Mouse (Mus musculus): ENCODE measurements at regions not wholly inside any gene's neighbourhood (a gene's known extent, or its start where the extent isn't known, plus 50 kb on each side); places are given as distances from the start of the nearest gene placed in this dataset.

GRCm38 (mm10) chr2:28349911-28350310 lies 96.7 kb upstream of the Ppp1r26 start:
- no peak for DNase-seq (ENCODE audit: low read depth, low spot score)

- no peak for DNase-seq (ENCODE audit: low read depth, low spot score)
These were observed 95.2 kb upstream of the Ppp1r26 start for GRCm38 (mm10) chr2:28351445-28351844.

DNA sequence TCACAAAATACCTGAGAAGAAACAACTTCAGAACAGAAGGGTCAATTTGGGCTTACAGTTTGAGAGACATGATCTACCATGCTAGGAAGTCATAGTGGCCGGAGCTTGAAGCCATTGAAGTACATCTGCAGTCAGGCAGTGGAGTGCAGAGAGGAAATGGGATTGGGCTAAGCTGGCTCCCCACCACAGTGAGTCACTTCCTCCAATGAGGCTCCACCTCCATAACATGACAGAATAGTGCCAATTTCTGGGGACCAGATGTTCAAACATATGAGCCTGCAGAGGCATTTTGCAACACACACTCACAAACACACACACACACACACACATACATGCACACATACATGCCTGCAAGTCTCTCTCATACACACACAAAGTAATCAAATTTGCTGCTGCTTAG lies 93.7 kb upstream of the Ppp1r26 start:
- peak; percentile 43 for DNase-seq (ENCODE audit: low read depth, low spot score)

DNA sequence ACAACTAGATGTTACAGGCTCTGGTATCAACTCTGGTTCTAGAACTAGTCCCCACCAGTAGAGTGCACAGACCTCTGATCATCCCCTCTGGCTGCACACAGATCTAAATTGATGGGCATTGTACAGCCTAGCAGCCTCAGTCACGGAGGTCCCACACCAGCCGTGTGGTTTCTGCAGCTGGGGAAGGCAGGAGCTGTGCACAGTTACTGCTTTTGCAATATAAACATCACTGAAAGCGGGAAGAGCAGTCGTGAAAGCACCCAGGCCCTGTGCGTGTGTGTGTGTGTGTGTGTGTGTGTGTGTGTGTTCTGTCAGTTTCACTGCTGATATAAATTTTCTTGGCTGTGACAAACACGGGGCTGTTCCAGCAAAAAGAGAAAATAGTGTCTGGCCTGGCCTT lies 84.4 kb upstream of the Ppp1r26 start:
- no peak for DNase-seq (ENCODE audit: low read depth, low spot score)

DNA sequence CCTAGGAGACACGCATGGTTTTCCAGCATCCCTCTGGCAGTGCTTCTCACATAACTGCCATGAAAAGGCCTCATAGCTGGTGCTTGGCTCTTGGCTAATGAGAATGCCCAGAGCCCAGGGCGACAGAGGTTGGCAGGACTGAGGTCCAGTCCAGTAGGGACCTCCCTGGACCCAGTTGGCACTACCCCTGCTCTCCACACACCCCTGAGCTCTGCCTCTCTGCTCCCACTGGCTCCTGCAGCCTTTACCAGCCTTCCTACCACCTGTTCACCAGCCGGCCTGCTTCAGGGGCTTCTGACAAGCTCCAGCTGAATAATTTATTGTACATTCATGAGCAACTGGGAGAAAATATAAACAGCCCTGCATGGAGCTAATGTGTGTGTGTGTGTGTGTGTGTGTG lies 82.0 kb upstream of the Ppp1r26 start:
- no peak for DNase-seq (ENCODE audit: low read depth, low spot score)

- DNase-seq (ENCODE audit: low read depth, low spot score), result no peak
These were observed 80.8 kb upstream of the Ppp1r26 start for GRCm38 (mm10) chr2:28365756-28366155.

GRCm38 (mm10) chr2:28374838-28375237 lies 71.8 kb upstream of the Ppp1r26 start:
- DNase-seq (ENCODE audit: low read depth, low spot score), result peak; percentile 68

DNA sequence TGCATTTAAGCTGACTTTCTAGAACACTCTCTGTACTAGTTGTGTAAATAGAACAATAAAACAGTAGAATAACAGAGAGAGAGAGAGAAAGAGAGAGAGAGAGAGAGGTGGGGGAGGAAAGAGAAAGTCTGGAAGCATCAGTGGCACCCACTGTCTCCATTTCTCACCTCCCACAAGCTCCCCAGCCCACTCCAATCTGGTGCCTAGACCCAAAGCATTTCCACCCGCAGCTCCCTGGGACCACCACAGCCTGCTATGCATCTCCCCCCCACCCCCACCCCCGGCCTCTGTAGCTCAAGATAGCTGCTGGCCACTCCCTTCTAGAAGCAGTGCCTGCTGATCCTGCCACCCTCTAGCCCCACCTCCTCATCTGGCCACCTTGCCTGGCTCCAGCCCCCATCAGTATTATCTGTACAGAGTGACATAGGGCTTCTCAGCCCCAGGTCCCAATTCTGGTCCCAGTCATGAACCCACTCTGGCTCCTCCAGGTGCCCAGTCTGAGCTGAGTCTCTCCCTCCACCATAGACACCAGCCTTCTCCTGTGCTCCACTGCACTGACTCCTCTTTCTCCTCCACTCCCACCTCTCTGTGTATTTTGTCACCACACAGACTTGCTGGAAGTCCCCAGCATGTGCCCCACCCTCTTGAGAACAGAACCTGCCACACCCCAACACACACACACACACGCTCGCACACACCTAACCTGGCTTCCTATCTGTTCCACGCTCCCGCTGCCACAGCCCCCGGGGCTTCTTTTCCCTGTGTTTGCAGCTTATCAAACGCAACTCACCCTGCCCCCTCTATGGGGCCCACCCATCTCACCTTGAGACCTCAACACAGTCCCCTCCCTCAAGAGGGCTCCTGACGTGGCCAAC lies 68.4 kb upstream of the Ppp1r26 start:
- no peak for DNase-seq (ENCODE audit: low read depth, low spot score)

GRCm38 (mm10) chr2:28382051-28382802 lies 64.4 kb upstream of the Ppp1r26 start:
- DNase-seq (ENCODE audit: low read depth, low spot score), result no peak

GRCm38 (mm10) chr2:28384875-28385274 lies 61.7 kb upstream of the Ppp1r26 start:
- no peak for DNase-seq (ENCODE audit: low read depth, low spot score)

- no peak for DNase-seq (ENCODE audit: low read depth, low spot score)
These were observed 59.8 kb upstream of the Ppp1r26 start for GRCm38 (mm10) chr2:28386784-28387183.

DNA sequence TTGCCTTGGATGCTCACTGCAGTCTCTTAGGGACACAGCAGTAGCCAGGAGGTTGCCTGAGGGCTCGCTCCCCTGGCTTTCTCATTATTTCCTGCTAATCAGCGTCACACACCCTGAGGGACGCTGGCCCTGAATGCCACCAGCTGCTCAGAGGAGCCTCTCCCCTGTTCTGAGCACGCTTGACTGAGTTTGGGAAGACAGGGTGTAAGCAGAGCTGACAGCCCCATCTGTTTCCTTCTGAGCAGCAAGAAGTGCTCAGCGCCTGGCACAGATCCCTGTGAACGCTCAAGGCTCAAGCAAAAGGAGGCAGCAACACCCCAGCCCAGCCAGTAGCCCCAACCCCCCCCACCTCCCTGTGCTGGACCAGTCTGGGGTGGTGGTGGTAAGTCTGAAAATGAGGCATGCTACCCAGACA lies 59.2 kb upstream of the Ppp1r26 start:
- DNase-seq (ENCODE audit: low read depth, low spot score), result no peak

- DNase-seq (ENCODE audit: low read depth, low spot score), result no peak
These were observed 58.7 kb upstream of the Ppp1r26 start for GRCm38 (mm10) chr2:28387926-28388325.

DNA sequence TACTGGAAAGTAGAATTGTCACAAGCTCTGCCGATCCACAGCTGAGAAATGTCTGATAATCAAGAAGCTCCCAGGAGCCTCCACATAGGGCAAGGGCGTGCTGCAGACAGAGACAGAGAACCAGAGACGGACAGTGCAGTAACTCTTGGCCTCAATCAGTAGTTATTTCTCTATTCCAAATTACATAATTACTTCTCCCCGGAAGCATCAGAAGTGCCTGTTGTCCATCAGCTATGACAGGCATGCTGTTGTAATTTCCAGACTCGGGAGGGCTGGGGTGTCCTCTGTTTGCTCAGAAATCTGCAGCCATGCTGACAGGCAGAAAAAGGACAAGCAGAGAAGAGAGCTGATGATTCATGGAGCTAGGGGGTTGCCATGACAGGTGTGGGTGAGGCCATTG lies 56.9 kb upstream of the Ppp1r26 start:
- no peak for DNase-seq (ENCODE audit: low read depth, low spot score)

DNA sequence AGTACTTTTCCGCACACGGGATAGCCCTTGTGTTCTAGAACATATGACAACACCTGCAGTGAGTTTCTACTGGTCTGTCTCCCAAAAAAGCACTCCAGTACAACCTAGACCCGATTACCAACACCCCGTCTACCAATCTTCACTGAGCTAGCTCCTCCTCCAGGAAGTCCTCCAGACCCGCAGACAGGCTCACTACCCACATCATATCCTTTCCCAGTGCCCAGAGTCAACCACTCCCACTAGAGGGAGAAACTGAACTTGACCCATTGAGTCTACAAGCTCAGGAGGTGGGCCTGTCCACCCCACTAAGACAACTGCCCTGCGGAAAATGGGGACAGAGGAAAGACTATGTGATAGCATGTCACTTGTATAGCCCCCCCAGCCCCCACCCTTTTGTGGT lies 51.2 kb upstream of the Ppp1r26 start:
- DNase-seq (ENCODE audit: low read depth, low spot score), result no peak

Measured in 3T3-L1 (cell line).